Mouse (Mus musculus): Measurements from ENCODE around the gene Plek. TPM values are rescaled to one million over a fixed set of nuclear protein-coding genes. Genes with fewer than 3 reads are reported as not detected.

The Plek gene
- polyA plus RNA-seq, 1 experiment from 2014 or later = 1.3 TPM

GRCm38 (mm10) chr11:16992880-16993279 lies 59.3 kb downstream of the Plek start:
- no peak overlapping the region for H3K4me3 ChIP-seq (ENCODE audit: low read depth, low read length)
- no peaks in the 10 kb centered on the region for H3K27me3 ChIP-seq (replicated peaks; ENCODE audit: control insufficient read depth, insufficient read depth, low read length)
- no peaks in the 10 kb centered on the region for H3K9me3 ChIP-seq (ENCODE audit: control insufficient read depth)
- H3K36me3 ChIP-seq (ENCODE audit: control insufficient read depth, insufficient read depth) = no peaks in the 10 kb centered on the region
- no peaks in the 10 kb centered on the region for H3K4me1 ChIP-seq (replicated peaks; ENCODE audit: control insufficient read depth, insufficient read depth, low read length)
- no peak overlapping the region for H3K4me2 ChIP-seq (replicated peaks; ENCODE audit: low read depth)
- TF ChIP-seq CTCF (IDR thresholded peaks at IDR 0.05; ENCODE audit: low read depth) = no peak
- no peak overlapping the region for H3K9ac ChIP-seq (ENCODE audit: low read depth, low read length)
- no peak for ATAC-seq
- no peak overlapping the region for H3K27ac ChIP-seq (ENCODE audit: low read depth, low read length)
- WGBS = 82% methylated on average over 6 of the region's 6 CpGs

GRCm38 (mm10) chr11:16989885-16990284 lies 62.3 kb downstream of the Plek start:
- Histone ChIP-seq H3K27ac (ENCODE audit: low read depth, low read length) (no peak overlapping the region), H3K4me3 (ENCODE audit: low read depth, low read length) (no peak overlapping the region), H3K27me3 (replicated peaks; ENCODE audit: control insufficient read depth, insufficient read depth, low read length) (no peaks in the 10 kb centered on the region), H3K4me2 (replicated peaks; ENCODE audit: low read depth) (no peak overlapping the region), H3K36me3 (ENCODE audit: control insufficient read depth, insufficient read depth) (no peaks in the 10 kb centered on the region), H3K9me3 (ENCODE audit: control insufficient read depth) (no peaks in the 10 kb centered on the region), H3K4me1 (replicated peaks; ENCODE audit: control insufficient read depth, insufficient read depth, low read length) (no peaks in the 10 kb centered on the region), H3K9ac (ENCODE audit: low read depth, low read length) (no peak overlapping the region)
- ATAC-seq = no peak
- TF ChIP-seq CTCF (IDR thresholded peaks at IDR 0.05; ENCODE audit: low read depth) = no peak
- 73% methylated on average over 5 of the region's 5 CpGs for WGBS

GRCm38 (mm10) chr11:16987745-16988328 lies 64.3 kb downstream of the Plek start:
- H3K4me1 ChIP-seq (replicated peaks; ENCODE audit: control insufficient read depth, insufficient read depth, low read length) = no peaks in the 10 kb centered on the region
- no peaks in the 10 kb centered on the region for H3K27me3 ChIP-seq (replicated peaks; ENCODE audit: control insufficient read depth, insufficient read depth, low read length)
- H3K9me3 ChIP-seq (ENCODE audit: control insufficient read depth) = no peaks in the 10 kb centered on the region
- no peaks in the 10 kb centered on the region for H3K36me3 ChIP-seq (ENCODE audit: control insufficient read depth, insufficient read depth)
- no peak overlapping the region for H3K4me2 ChIP-seq (replicated peaks; ENCODE audit: low read depth)
- no peak overlapping the region for H3K4me3 ChIP-seq (ENCODE audit: low read depth, low read length)
- H3K27ac ChIP-seq (ENCODE audit: low read depth, low read length) = no peak overlapping the region
- H3K9ac ChIP-seq (ENCODE audit: low read depth, low read length) = no peak overlapping the region
- TF ChIP-seq CTCF (IDR thresholded peaks at IDR 0.05; ENCODE audit: low read depth) = no peak
- 68% methylated on average over 6 of the region's 6 CpGs for WGBS
- no peak for ATAC-seq

- Histone ChIP-seq H3K27me3 (replicated peaks; ENCODE audit: control insufficient read depth, insufficient read depth, low read length) (no peaks in the 10 kb centered on the region), H3K4me1 (replicated peaks; ENCODE audit: control insufficient read depth, insufficient read depth, low read length) (no peaks in the 10 kb centered on the region), H3K36me3 (ENCODE audit: control insufficient read depth, insufficient read depth) (no peaks in the 10 kb centered on the region), H3K9me3 (ENCODE audit: control insufficient read depth) (no peaks in the 10 kb centered on the region), H3K4me3 (ENCODE audit: low read depth, low read length) (no peak overlapping the region), H3K9ac (ENCODE audit: low read depth, low read length) (no peak overlapping the region), H3K4me2 (replicated peaks; ENCODE audit: low read depth) (no peak overlapping the region), H3K27ac (ENCODE audit: low read depth, low read length) (no peak overlapping the region)
- no peak for TF ChIP-seq CTCF (IDR thresholded peaks at IDR 0.05; ENCODE audit: low read depth)
- WGBS = 74% methylated on average over 7 of the region's 7 CpGs
- ATAC-seq = no peak
Observed at GRCm38 (mm10) chr11:16986550-16987187, 65.5 kb downstream of the Plek start.

- H3K4me2 ChIP-seq (replicated peaks; ENCODE audit: low read depth) = no peak overlapping the region
- no peak overlapping the region for H3K27ac ChIP-seq (ENCODE audit: low read depth, low read length)
- H3K4me3 ChIP-seq (ENCODE audit: low read depth, low read length) = no peak overlapping the region
- 59% methylated on average over 5 of the region's 5 CpGs for WGBS
- H3K36me3 ChIP-seq (ENCODE audit: control insufficient read depth, insufficient read depth) = no peaks in the 10 kb centered on the region
- no peak for ATAC-seq
- no peaks in the 10 kb centered on the region for H3K9me3 ChIP-seq (ENCODE audit: control insufficient read depth)
- no peak overlapping the region for H3K9ac ChIP-seq (ENCODE audit: low read depth, low read length)
- no peaks in the 10 kb centered on the region for H3K27me3 ChIP-seq (replicated peaks; ENCODE audit: control insufficient read depth, insufficient read depth, low read length)
- no peak for TF ChIP-seq CTCF (IDR thresholded peaks at IDR 0.05; ENCODE audit: low read depth)
- no peaks in the 10 kb centered on the region for H3K4me1 ChIP-seq (replicated peaks; ENCODE audit: control insufficient read depth, insufficient read depth, low read length)
Observed at GRCm38 (mm10) chr11:16978161-16978707, 73.9 kb downstream of the Plek start.

- Histone ChIP-seq H3K27ac (ENCODE audit: low read depth, low read length) (no peak overlapping the region), H3K36me3 (ENCODE audit: control insufficient read depth, insufficient read depth) (no peaks in the 10 kb centered on the region), H3K4me3 (ENCODE audit: low read depth, low read length) (no peak overlapping the region), H3K4me1 (replicated peaks; ENCODE audit: control insufficient read depth, insufficient read depth, low read length) (no peaks in the 10 kb centered on the region), H3K4me2 (replicated peaks; ENCODE audit: low read depth) (no peak overlapping the region), H3K9me3 (ENCODE audit: control insufficient read depth) (no peaks in the 10 kb centered on the region), H3K27me3 (replicated peaks; ENCODE audit: control insufficient read depth, insufficient read depth, low read length) (no peaks in the 10 kb centered on the region), H3K9ac (ENCODE audit: low read depth, low read length) (no peak overlapping the region)
- no peak for TF ChIP-seq CTCF (IDR thresholded peaks at IDR 0.05; ENCODE audit: low read depth)
- ATAC-seq = no peak
- 70% methylated on average over 2 of the region's 2 CpGs for WGBS
Observed at GRCm38 (mm10) chr11:16977611-16978010, 74.6 kb downstream of the Plek start.
